Mouse (Mus musculus) E14TG2a.4 (cell line): ENCODE data around the gene Slc5a12.

Experiments used
- CTCF ChIP-seq: conservative IDR thresholded peaks from 2 replicates; pipeline ENCODE4 v1.5.1; 2014; ENCODE audit warnings: low read length
- POU5F1 ChIP-seq: IDR thresholded peaks from 2 replicates; pipeline ENCODE4 v1.6.1; 2014; ENCODE audit warnings: low read length, borderline replicate concordance

GRCm38 (mm10) chr2:110590007-110590406, 7.1 kb upstream of the Slc5a12 start:
- TF ChIP-seq CTCF (no peak), POU5F1 (no peak)
